Mouse (Mus musculus) olfactory bulb, adult 2 months (tissue): ENCODE measurements around the gene Hdac5.

Source experiments
- CTCF ChIP-seq: fragments of 200-500 bp; IDR thresholded peaks from 2 replicates; pipeline ENCODE4 v1.5.1; 2012; ENCODE audit warnings: low read depth, mild to moderate bottlenecking, low read length, moderate library complexity; ENCODE audit not compliant: insufficient read depth
- POLR2A ChIP-seq: fragments of 200-500 bp; IDR thresholded peaks from 2 replicates; pipeline ENCODE4 v1.6.1; 2012; ENCODE audit warnings: mild to moderate bottlenecking, low read depth, low read length, moderate library complexity; ENCODE audit not compliant: insufficient read depth

GRCm38 (mm10) chr11:102244926-102245449 lies 15.0 kb upstream of the Hdac5 start:
- TF ChIP-seq POLR2A (no peak), CTCF (no peak)
